Mouse (Mus musculus): ENCODE measurements at regions not wholly inside any gene's neighbourhood (a gene's known extent, or its start where the extent isn't known, plus 50 kb on each side); places are given as distances from the start of the nearest gene placed in this dataset.

DNA sequence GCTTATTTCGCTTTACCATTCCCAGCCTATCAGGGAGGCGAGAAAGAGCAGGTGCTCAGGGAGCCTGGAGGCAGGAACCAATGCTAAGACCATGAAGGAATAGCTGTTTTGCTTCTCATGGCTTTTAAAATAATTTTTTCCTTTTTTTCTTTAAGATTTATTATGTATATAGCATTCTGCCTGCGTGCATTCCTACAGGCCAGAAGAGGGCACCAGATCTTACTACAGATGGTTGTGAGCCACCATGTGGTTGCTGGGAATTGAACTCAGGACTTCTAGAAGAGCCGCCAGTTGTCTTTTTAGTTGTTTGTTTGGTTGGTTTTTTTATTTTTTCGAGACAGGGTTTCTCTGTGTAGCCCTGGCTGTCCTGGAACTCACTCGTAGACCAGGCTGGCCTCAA, 113.6 kb upstream of the Armc2 start:
- Histone ChIP-seq H3K36me3 (no peaks in the 10 kb centered on the region), H3K4me1 (no peaks in the 10 kb centered on the region), H3K27me3 (ENCODE audit: low read depth, poor library complexity, severe bottlenecking) (no peaks in the 10 kb centered on the region), H3K4me3 (no peak overlapping the region), H3K9me3 (replicated peaks) (no peaks in the 10 kb centered on the region), H3K27ac (replicated peaks) (no peak overlapping the region)
- WGBS, result 85% methylated on average over 6 of the region's 6 CpGs
- DNase-seq (ENCODE audit: low spot score), result no peak

DNA sequence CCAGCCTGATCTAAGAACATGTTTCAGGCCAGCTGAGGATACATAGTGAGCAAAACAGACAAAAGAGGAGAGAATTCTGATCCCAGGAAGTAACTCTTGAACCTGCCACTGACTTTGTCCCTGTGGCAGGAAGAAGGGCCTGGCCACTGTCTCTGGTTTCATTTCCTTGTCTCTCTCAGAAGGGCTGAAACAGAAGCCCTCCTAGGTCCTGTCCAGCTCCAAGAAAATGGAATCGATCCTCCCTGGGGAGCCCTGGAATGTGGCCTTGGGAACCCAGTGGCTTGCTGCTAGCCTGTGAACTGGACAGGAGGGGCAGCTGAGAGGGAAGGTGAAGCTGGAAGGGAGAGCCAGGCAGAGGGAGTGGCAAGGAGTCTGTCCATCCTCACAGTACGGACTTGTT, 113.1 kb upstream of the Armc2 start:
- 66% methylated on average over 2 of the region's 2 CpGs for WGBS
- H3K9me3 ChIP-seq (replicated peaks), result no peaks in the 10 kb centered on the region
- H3K4me3 ChIP-seq, result no peak overlapping the region
- H3K27me3 ChIP-seq (ENCODE audit: low read depth, poor library complexity, severe bottlenecking), result no peaks in the 10 kb centered on the region
- H3K27ac ChIP-seq (replicated peaks), result no peak overlapping the region
- DNase-seq (ENCODE audit: low spot score), result no peak
- H3K4me1 ChIP-seq, result no peaks in the 10 kb centered on the region
- H3K36me3 ChIP-seq, result no peaks in the 10 kb centered on the region

DNA sequence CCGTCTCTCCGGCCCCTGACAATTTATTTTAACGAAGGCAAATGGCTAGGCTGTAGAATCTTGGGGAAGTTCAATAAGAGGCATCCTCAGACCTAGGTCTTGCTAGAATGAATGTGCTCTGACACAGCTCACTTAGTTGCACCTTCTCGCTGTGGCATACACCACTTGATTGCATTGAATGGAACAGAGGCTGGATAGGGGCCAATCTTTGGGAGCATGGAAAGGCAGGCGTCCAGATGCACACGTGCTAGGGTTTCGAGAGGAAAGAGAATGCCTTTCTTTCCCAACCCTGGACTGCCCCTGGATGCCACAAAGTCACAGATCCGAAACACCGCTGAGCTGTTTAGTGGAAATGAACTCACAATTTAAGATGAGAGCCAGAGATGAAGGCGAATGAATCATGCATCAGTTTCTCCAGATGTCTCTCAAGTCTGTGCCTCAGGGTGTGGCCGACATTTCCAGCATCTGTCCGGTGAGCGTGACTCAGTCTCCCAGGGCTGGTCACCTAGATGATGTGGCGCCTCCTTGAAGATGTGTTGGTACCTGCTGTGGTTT, 109.7 kb upstream of the Armc2 start:
- no peaks in the 10 kb centered on the region for H3K9me3 ChIP-seq (replicated peaks)
- 93% methylated on average over 14 of the region's 14 CpGs for WGBS

GRCm38 (mm10) chr10:42126816-42127215, 108.6 kb upstream of the Armc2 start:
- Histone ChIP-seq H3K4me3 (no peak overlapping the region), H3K36me3 (no peaks in the 10 kb centered on the region), H3K9me3 (replicated peaks) (no peaks in the 10 kb centered on the region), H3K27ac (replicated peaks) (no peak overlapping the region), H3K4me1 (no peaks in the 10 kb centered on the region), H3K27me3 (ENCODE audit: low read depth, poor library complexity, severe bottlenecking) (no peaks in the 10 kb centered on the region)
- 80% methylated on average over 1 of the region's 1 CpGs for WGBS
- DNase-seq (ENCODE audit: low spot score), result no peak

More for the DNA sequence above, 109.7 kb upstream of the Armc2 start:
- Histone ChIP-seq H3K27ac (replicated peaks) (no peak overlapping the region), H3K36me3 (no peaks in the 10 kb centered on the region), H3K4me3 (no peak overlapping the region), H3K27me3 (ENCODE audit: low read depth, poor library complexity, severe bottlenecking) (no peaks in the 10 kb centered on the region), H3K4me1 (no peaks in the 10 kb centered on the region)
- no peak for DNase-seq (ENCODE audit: low spot score)

DNA sequence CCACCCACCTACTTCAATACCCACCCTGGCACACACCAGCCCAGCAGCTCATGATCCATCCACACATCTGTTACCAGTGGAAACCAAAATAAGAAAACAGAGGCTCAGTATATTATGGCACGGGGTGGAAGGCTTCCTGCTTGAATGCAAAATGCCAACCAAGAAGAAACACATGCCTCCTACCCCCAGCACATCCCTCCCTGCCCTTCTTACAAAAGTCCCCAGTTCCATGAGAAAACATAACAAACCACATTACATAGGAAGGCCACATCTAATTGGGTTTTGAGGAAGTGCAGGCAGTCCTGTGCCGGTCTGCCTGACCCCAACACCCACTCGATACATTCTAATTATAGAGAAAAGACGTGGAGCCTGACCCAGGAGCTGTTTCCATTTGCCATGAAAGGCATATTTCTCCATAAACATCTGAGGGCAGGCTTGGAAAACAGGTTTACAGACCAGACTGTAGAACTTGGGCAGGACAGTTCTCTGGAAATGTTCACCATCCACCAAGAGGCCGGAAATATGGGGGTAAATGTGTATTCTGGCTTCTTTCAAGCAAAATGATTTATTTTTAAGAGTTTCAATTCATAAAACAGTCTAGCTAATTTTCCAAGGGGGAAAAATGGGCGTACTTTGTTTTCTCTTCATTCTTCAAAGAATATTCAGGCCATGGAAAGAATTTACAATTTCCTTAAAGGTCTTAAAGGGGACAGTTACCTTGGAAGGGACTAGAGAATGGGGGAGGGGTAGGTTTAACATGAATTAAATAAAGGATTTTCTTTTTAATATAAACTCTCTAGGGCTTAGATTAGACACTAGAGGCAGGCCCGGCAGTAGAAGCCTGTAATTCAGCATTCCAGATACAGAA, 104.8 kb upstream of the Armc2 start:
- Histone ChIP-seq H3K36me3 (no peaks in the 10 kb centered on the region), H3K4me3 (no peak overlapping the region), H3K9me3 (replicated peaks) (no peaks in the 10 kb centered on the region), H3K27me3 (ENCODE audit: low read depth, poor library complexity, severe bottlenecking) (peaks cover 12% of the 10 kb centered on the region; the same call in 1 of the 2 replicates), H3K4me1 (no peaks in the 10 kb centered on the region), H3K27ac (replicated peaks) (no peak overlapping the region)
- 76% methylated on average over 7 of the region's 7 CpGs for WGBS
- DNase-seq (ENCODE audit: low spot score), result no peak

- H3K4me1 ChIP-seq, result no peaks in the 10 kb centered on the region
- H3K4me3 ChIP-seq, result no peak overlapping the region
- no peak overlapping the region for H3K27ac ChIP-seq (replicated peaks)
- H3K36me3 ChIP-seq, result no peaks in the 10 kb centered on the region
- WGBS, result 82% methylated on average over 4 of the region's 4 CpGs
- H3K27me3 ChIP-seq (ENCODE audit: low read depth, poor library complexity, severe bottlenecking), result peaks cover 22% of the 10 kb centered on the region
- DNase-seq (ENCODE audit: low spot score), result no peak
- H3K9me3 ChIP-seq (replicated peaks), result no peaks in the 10 kb centered on the region
Measured at GRCm38 (mm10) chr10:42121984-42122383, 103.7 kb upstream of the Armc2 start.

GRCm38 (mm10) chr10:42119326-42119725, 101.1 kb upstream of the Armc2 start:
- H3K36me3 ChIP-seq, result no peaks in the 10 kb centered on the region
- H3K4me3 ChIP-seq, result no peak overlapping the region
- H3K27me3 ChIP-seq (ENCODE audit: low read depth, poor library complexity, severe bottlenecking), result peaks cover 47% of the 10 kb centered on the region
- no peaks in the 10 kb centered on the region for H3K9me3 ChIP-seq (replicated peaks)
- WGBS, result 88% methylated on average over 12 of the region's 12 CpGs
- DNase-seq (ENCODE audit: low spot score), result no peak
- no peaks in the 10 kb centered on the region for H3K4me1 ChIP-seq
- H3K27ac ChIP-seq (replicated peaks), result no peak overlapping the region

DNA sequence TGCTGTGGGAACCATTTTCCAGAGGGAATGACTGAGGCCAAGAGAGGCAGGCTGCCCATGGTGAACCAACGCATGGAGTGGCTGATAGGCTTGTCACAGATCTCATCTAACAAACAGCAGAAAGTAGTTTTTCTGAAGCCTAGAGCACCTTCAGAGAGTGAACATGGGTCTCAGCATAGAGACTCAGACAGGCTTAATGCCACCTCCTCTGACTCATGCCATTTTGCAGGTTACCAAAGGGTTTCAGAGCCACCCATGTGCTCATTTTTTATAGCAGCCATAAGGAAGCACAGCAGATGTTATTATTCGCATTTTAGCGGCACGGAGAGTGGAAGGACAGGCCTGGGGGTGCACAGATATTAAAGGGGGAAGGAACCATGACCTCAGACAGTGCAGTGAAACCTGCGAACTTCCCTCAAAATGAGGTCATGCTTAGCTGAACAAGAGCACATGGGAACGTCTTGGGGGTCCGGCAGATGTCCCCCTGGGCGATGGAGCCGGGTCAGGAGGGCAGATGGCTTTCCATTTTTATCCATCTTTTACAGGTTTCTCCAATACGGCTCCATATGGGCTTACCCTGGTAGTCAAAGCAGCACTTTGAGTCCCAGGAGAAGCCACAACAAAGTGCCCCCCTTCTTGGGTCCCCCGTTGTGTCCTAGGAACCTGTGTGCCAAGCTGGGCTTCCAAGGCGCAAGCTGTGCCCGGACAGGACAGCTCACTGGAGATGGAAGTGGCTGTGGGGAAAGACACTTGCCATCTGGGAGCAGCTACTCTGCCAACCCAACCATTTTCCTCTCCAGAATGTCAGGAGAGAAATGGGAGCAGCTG, 100.3 kb upstream of the Armc2 start:
- Histone ChIP-seq H3K4me3 (no peak overlapping the region), H3K27ac (replicated peaks) (no peak overlapping the region), H3K9me3 (replicated peaks) (peaks cover 2% of the 10 kb centered on the region; the same call in 1 of the 2 replicates), H3K36me3 (no peaks in the 10 kb centered on the region), H3K27me3 (ENCODE audit: low read depth, poor library complexity, severe bottlenecking) (peaks cover 49% of the 10 kb centered on the region), H3K4me1 (no peaks in the 10 kb centered on the region)
- 89% methylated on average over 13 of the region's 13 CpGs for WGBS
- DNase-seq (ENCODE audit: low spot score), result no peak

GRCm38 (mm10) chr10:42117523-42117922, 99.3 kb upstream of the Armc2 start:
- H3K4me1 ChIP-seq, result no peaks in the 10 kb centered on the region
- peaks cover 6% of the 10 kb centered on the region for H3K9me3 ChIP-seq (replicated peaks)
- no peak for DNase-seq (ENCODE audit: low spot score)
- H3K4me3 ChIP-seq, result no peak overlapping the region
- WGBS, result 90% methylated on average over 5 of the region's 5 CpGs
- H3K36me3 ChIP-seq, result no peaks in the 10 kb centered on the region
- H3K27me3 ChIP-seq (ENCODE audit: low read depth, poor library complexity, severe bottlenecking), result peaks cover 60% of the 10 kb centered on the region
- no peak overlapping the region for H3K27ac ChIP-seq (replicated peaks)

- no peak for DNase-seq (ENCODE audit: low spot score)
- no peaks in the 10 kb centered on the region for H3K4me1 ChIP-seq
- WGBS, result 92% methylated on average over 4 of the region's 4 CpGs
- H3K9me3 ChIP-seq (replicated peaks), result peaks cover 6% of the 10 kb centered on the region
- H3K36me3 ChIP-seq, result no peaks in the 10 kb centered on the region
- H3K27me3 ChIP-seq (ENCODE audit: low read depth, poor library complexity, severe bottlenecking), result peaks cover 70% of the 10 kb centered on the region
- no peak overlapping the region for H3K4me3 ChIP-seq
- no peak overlapping the region for H3K27ac ChIP-seq (replicated peaks)
Measured at GRCm38 (mm10) chr10:42115920-42116298, 97.7 kb upstream of the Armc2 start.

GRCm38 (mm10) chr10:42115224-42115919, 97.1 kb upstream of the Armc2 start:
- no peak for DNase-seq (ENCODE audit: low spot score)
- WGBS, result 85% methylated on average over 4 of the region's 4 CpGs
- H3K27ac ChIP-seq (replicated peaks), result no peak overlapping the region

GRCm38 (mm10) chr10:42110704-42111103, 92.5 kb upstream of the Armc2 start:
- DNase-seq (ENCODE audit: low spot score), result peak; percentile 67
- WGBS, result 54% methylated on average over 7 of the region's 7 CpGs
- Histone ChIP-seq H3K27ac (replicated peaks) (no peak overlapping the region), H3K4me1 (peaks cover 29% of the 10 kb centered on the region), H3K9me3 (replicated peaks) (peaks cover 6% of the 10 kb centered on the region), H3K4me3 (no peak overlapping the region), H3K36me3 (no peaks in the 10 kb centered on the region), H3K27me3 (ENCODE audit: low read depth, poor library complexity, severe bottlenecking) (peaks cover 82% of the 10 kb centered on the region)

More at GRCm38 (mm10) chr10:42115224-42115919, 97.1 kb upstream of the Armc2 start:
- H3K27me3 ChIP-seq (ENCODE audit: low read depth, poor library complexity, severe bottlenecking), result peaks cover 70% of the 10 kb centered on the region
- no peak overlapping the region for H3K4me3 ChIP-seq
- peaks cover 6% of the 10 kb centered on the region for H3K9me3 ChIP-seq (replicated peaks)
- H3K36me3 ChIP-seq, result no peaks in the 10 kb centered on the region
- H3K4me1 ChIP-seq, result peaks cover 3% of the 10 kb centered on the region

All from midbrain, embryonic 10.5 days (tissue).